Mouse (Mus musculus) testis, postnatal 14 days (tissue): Measurements from ENCODE around the gene Marveld2.

Source experiments
- DNase-seq: peaks from one replicate; pipeline ENCODE4 v3.0.0; 2021; ENCODE audit warnings: low spot score

Marveld2 gene

GRCm38 (mm10) chr13:100600317-100600716 is 16.5 kb downstream of the Marveld2 start:
- no peak for DNase-seq

GRCm38 (mm10) chr13:100597284-100597683 is 19.5 kb downstream of the Marveld2 start:
- no peak for DNase-seq

GRCm38 (mm10) chr13:100595552-100595885 is 21.3 kb downstream of the Marveld2 start:
- DNase-seq: no peak

GRCm38 (mm10) chr13:100594838-100595551 is 21.8 kb downstream of the Marveld2 start:
- DNase-seq: no peak

- DNase-seq: no peak
These were observed 22.6 kb downstream of the Marveld2 start for GRCm38 (mm10) chr13:100594041-100594792.

GRCm38 (mm10) chr13:100588646-100589045 is 28.1 kb downstream of the Marveld2 start:
- no peak for DNase-seq

GRCm38 (mm10) chr13:100582144-100582543 is 34.6 kb downstream of the Marveld2 start:
- no peak for DNase-seq

- DNase-seq: no peak
These were observed 35.1 kb downstream of the Marveld2 start for GRCm38 (mm10) chr13:100581701-100582100.

- no peak for DNase-seq
These were observed 36.8 kb downstream of the Marveld2 start for GRCm38 (mm10) chr13:100579951-100580350.

- DNase-seq: no peak
These were observed 37.6 kb downstream of the Marveld2 start for GRCm38 (mm10) chr13:100579220-100579619.

- no peak for DNase-seq
These were observed 40.8 kb downstream of the Marveld2 start for GRCm38 (mm10) chr13:100575950-100576349.

GRCm38 (mm10) chr13:100570713-100571112 is 46.1 kb downstream of the Marveld2 start:
- no peak for DNase-seq

- DNase-seq: no peak
These were observed 48.4 kb downstream of the Marveld2 start for GRCm38 (mm10) chr13:100568359-100568758.

- DNase-seq: no peak
These were observed 57.3 kb downstream of the Marveld2 start for GRCm38 (mm10) chr13:100559449-100559848.

- no peak for DNase-seq
These were observed 59.8 kb downstream of the Marveld2 start for GRCm38 (mm10) chr13:100557011-100557410.

- DNase-seq: no peak
These were observed 63.7 kb downstream of the Marveld2 start for GRCm38 (mm10) chr13:100553042-100553437.

GRCm38 (mm10) chr13:100552369-100553041 is 64.3 kb downstream of the Marveld2 start, which contains the start of gene Ocln:
Gene Ocln (minus strand): TSS chr13:100552718.
- peak; percentile 60 for DNase-seq

- no peak for DNase-seq
These were observed 64.8 kb downstream of the Marveld2 start for GRCm38 (mm10) chr13:100552009-100552368.

- no peak for DNase-seq
These were observed 65.3 kb downstream of the Marveld2 start for GRCm38 (mm10) chr13:100551371-100552008.

- DNase-seq: no peak
These were observed 69.5 kb downstream of the Marveld2 start for GRCm38 (mm10) chr13:100547269-100547668.
